Mouse (Mus musculus) liver, embryonic 13.5 days (tissue): ENCODE measurements at regions not wholly inside any gene's neighbourhood (a gene's known extent, or its start where the extent isn't known, plus 50 kb on each side); places are given as distances from the start of the nearest gene placed in this dataset.

Experiments used
- ATAC-seq: fragments of 200-750 bp; cut with Nextera tagmentation; 2 replicates; pipeline ENCODE4 v1.8.0; 2017; ENCODE audit warnings: low read depth, mild to moderate bottlenecking, moderate number of reproducible peaks, moderate library complexity
- DNase-seq: peaks from one replicate; pipeline ENCODE4 v3.0.0; 2022
- H3K27ac ChIP-seq: fragments of 300-500 bp; sonication (generic); 2 replicates; pipeline ENCODE4 v1.5.1; 2015; ENCODE audit warnings: moderate library complexity, mild to moderate bottlenecking, inconsistent platforms
- H3K27me3 ChIP-seq: fragments of 300-500 bp; sonication (generic); 2 replicates; pipeline ENCODE4 v1.6.1; 2015; ENCODE audit warnings: mild to moderate bottlenecking, inconsistent platforms
- H3K36me3 ChIP-seq: fragments of 300-500 bp; sonication (generic); 2 replicates; pipeline ENCODE4 v1.6.1; 2015; ENCODE audit warnings: mild to moderate bottlenecking, inconsistent platforms
- H3K4me1 ChIP-seq: fragments of 300-500 bp; sonication (generic); replicated peaks from 2 replicates; pipeline ENCODE4 v1.6.1; 2015; ENCODE audit warnings: inconsistent platforms
- H3K4me2 ChIP-seq: fragments of 300-500 bp; sonication (generic); 2 replicates; pipeline ENCODE4 v1.6.1; 2015; ENCODE audit warnings: inconsistent platforms, mild to moderate bottlenecking, moderate library complexity
- H3K4me3 ChIP-seq: fragments of 300-500 bp; sonication (generic); replicated peaks from 2 replicates; pipeline ENCODE4 v1.5.1; 2015; ENCODE audit warnings: mild to moderate bottlenecking, inconsistent platforms
- H3K9ac ChIP-seq: fragments of 300-500 bp; sonication (generic); 2 replicates; pipeline ENCODE4 v1.6.1; 2015; ENCODE audit warnings: mild to moderate bottlenecking, inconsistent platforms
- H3K9me3 ChIP-seq: fragments of 300-500 bp; sonication (generic); replicated peaks from 2 replicates; pipeline ENCODE4 v1.6.1; 2016; ENCODE audit warnings: inconsistent platforms
- WGBS: fragments of 180-500 bp; shearing (Covaris S2); methylation state at CpG from one replicate; pipeline ENCODE4 v1.1.7; 2015; ENCODE audit not compliant: insufficient replicate concordance; 5-methylcytosine and 5-hydroxymethylcytosine counted together

DNA sequence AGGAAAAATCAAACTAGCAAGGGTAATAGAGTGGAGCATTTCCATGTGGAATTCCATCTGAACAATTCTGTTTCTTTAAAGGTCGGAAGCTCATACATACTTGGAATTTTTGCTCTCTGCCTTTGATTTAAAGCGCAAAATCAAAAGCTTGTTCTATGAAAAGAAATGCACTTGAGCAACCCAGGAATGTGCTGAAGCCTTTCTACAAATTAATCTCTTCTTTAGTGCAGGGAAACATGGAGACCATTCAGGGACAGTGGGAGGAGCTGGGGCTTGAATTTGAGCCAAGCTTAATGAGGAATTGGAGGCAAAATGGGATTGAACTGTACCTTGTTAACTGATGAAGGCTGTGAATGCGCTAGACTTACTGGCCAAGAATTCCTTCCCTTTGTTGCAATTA, 933.1 kb upstream of the Lcorl start:
- Histone ChIP-seq H3K36me3 (no peaks in the 10 kb centered on the region), H3K9me3 (no peaks in the 10 kb centered on the region), H3K27ac (no peak overlapping the region), H3K4me2 (no peak overlapping the region), H3K4me1 (no peaks in the 10 kb centered on the region), H3K27me3 (no peaks in the 10 kb centered on the region), H3K9ac (no peak overlapping the region), H3K4me3 (no peak overlapping the region)
- ATAC-seq (no peak), DNase-seq (no peak)
- 73% methylated on average over 3 of the region's 3 CpGs for WGBS

DNA sequence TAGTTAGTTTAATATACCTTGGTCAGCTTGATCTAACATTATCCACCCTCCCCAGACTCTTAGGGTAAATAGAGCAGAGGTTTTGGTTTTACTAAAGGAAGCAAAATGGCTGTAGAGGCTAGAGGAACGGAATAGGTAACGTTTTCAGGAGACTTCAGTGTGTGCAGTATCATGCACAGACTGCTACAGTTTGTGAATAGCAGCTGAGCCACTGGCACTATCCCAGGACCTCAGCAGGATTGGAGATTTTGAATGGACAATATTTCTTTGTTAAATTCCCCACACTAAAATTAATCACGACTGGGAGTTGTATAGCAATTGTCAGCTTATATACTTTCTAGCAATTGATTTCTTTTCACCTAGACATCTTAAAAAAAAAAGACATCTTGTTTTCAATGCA, 929.7 kb upstream of the Lcorl start:
- ATAC-seq, result no peak
- H3K4me3 ChIP-seq, result no peak overlapping the region
- no peaks in the 10 kb centered on the region for H3K27me3 ChIP-seq
- no peak overlapping the region for H3K4me2 ChIP-seq
- H3K27ac ChIP-seq, result no peak overlapping the region
- DNase-seq, result no peak
- 64% methylated on average over 3 of the region's 3 CpGs for WGBS
- no peaks in the 10 kb centered on the region for H3K4me1 ChIP-seq
- H3K9me3 ChIP-seq, result no peaks in the 10 kb centered on the region; the same call in 1 of the 2 replicates
- H3K9ac ChIP-seq, result no peak overlapping the region
- no peaks in the 10 kb centered on the region for H3K36me3 ChIP-seq

DNA sequence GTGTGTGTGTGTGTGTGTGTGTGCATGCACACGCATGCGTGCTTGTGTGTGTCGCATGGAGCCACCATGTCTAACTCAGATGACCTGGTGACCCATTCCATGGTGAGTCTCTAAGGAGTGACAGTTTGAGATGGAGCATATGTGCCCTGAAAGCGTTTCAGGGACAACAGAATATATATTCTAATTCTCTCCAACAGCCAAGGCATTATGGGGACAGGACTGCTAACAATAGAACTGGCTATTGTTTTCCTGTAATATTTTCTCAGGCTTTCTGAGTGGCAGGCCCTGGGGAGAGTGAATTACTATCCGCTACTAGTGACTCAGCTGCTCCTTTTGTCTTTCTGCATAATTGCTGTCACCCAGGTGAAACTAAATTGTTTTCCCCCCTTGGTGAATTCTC, 898.7 kb upstream of the Lcorl start:
- DNase-seq (no peak), ATAC-seq (no peak)
- H3K4me3 ChIP-seq, result no peak overlapping the region
- H3K36me3 ChIP-seq, result no peaks in the 10 kb centered on the region
- H3K27me3 ChIP-seq, result no peaks in the 10 kb centered on the region
- no peak overlapping the region for H3K9ac ChIP-seq
- no peak overlapping the region for H3K4me2 ChIP-seq
- H3K9me3 ChIP-seq, result no peaks in the 10 kb centered on the region
- H3K27ac ChIP-seq, result no peak overlapping the region
- WGBS, result 68% methylated on average over 5 of the region's 5 CpGs
- no peaks in the 10 kb centered on the region for H3K4me1 ChIP-seq

DNA sequence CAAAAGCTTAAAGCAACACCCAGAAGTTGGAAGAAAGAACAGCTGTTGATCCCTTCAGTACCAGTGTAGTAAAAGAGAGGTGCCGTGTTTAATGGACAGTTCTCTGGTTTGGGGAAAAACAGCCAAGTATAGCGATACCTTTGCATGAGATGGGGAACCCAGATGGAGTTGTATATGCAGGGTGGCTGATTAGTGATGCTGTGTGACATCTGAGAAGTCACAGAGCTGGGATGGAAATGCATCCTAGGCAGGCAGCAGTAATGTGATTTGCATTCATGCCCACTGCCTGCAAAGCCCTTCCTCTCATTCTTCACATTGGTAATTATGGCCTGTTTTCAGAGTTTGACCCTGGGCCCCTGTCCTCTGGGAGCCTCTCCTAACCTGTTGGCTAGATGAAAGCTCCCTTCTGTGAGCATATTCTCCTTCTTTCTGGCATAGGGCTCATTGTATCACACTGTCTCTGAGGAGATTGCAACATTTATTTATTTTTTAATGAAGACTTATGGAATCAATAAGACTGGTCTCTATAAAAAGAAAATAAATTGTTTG, 882.7 kb upstream of the Lcorl start:
- no peaks in the 10 kb centered on the region for H3K9me3 ChIP-seq
- H3K4me3 ChIP-seq, result no peak overlapping the region
- no peaks in the 10 kb centered on the region for H3K4me1 ChIP-seq
- no peak overlapping the region for H3K4me2 ChIP-seq
- H3K36me3 ChIP-seq, result no peaks in the 10 kb centered on the region
- DNase-seq, result no peak
- H3K27ac ChIP-seq, result no peak overlapping the region
- no peaks in the 10 kb centered on the region for H3K27me3 ChIP-seq
- H3K9ac ChIP-seq, result no peak overlapping the region
- ATAC-seq, result no peak
- WGBS, result 78% methylated on average over 2 of the region's 2 CpGs

DNA sequence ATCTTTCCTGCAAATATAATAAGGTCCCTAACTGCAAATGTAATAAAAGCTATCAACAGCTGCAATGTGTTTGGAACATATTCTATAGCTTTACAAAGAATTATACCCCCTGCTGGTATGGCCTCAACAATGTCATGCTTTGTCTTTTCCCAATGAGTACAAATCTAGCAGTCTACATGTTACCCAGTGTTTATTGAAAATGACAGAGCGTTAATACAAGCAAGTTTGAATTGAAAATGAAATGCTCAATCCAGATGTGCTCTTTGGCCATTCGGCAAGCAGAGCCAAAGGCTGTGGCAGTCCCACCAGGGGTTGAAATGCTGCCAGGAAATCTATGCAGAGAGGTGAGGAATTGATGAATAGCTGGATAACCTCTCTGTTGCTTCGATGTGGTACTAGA, 875.1 kb upstream of the Lcorl start:
- Histone ChIP-seq H3K9ac (no peak overlapping the region), H3K4me1 (no peaks in the 10 kb centered on the region), H3K27me3 (no peaks in the 10 kb centered on the region), H3K27ac (no peak overlapping the region), H3K36me3 (no peaks in the 10 kb centered on the region), H3K4me2 (no peak overlapping the region), H3K4me3 (no peak overlapping the region), H3K9me3 (no peaks in the 10 kb centered on the region)
- ATAC-seq (no peak), DNase-seq (no peak)
- WGBS, result 74% methylated on average over 3 of the region's 3 CpGs

DNA sequence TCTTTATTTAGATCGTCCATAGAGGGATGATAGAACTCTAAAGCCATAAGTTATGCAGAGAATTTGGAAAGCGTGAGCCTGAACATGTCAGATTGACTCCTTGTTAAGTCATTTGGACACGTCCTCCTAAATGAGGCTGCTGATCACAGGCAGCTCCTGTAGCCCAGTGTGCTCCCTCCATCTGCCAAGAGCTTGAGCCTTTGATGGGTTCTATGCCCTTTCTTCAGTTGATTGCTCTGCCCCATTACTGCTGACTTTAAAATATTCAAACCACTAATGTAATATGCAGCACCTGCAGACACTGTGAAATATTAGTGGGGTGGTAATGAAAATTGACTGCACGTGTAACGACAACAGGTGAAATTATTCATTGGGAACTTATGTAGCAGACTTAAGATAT, 874.6 kb upstream of the Lcorl start:
- Histone ChIP-seq H3K27me3 (no peaks in the 10 kb centered on the region), H3K9ac (no peak overlapping the region), H3K4me1 (no peaks in the 10 kb centered on the region), H3K4me2 (no peak overlapping the region), H3K9me3 (no peaks in the 10 kb centered on the region), H3K36me3 (no peaks in the 10 kb centered on the region), H3K27ac (no peak overlapping the region), H3K4me3 (no peak overlapping the region)
- ATAC-seq (no peak), DNase-seq (no peak)
- 72% methylated on average over 5 of the region's 5 CpGs for WGBS

DNA sequence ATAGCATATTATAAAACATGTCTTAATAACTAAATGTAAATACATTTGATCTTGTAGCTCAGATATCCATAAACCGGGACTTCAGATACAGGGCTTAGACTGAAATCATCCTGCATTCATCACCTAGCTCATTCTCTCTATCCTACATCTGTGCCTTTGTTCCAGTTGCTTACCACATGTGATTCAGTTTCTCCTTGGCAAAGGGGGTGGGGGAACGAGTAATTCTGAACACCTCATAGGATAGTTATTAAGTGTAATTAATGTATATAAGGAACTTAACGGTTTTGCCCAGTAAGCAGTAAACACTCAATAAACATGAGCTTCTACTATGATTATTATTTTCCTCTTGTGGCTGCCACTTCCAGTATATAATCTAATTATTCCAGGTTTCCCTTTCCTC, 873.9 kb upstream of the Lcorl start:
- Histone ChIP-seq H3K9me3 (no peaks in the 10 kb centered on the region), H3K4me2 (no peak overlapping the region), H3K27ac (no peak overlapping the region), H3K27me3 (no peaks in the 10 kb centered on the region), H3K4me3 (no peak overlapping the region), H3K9ac (no peak overlapping the region), H3K4me1 (no peaks in the 10 kb centered on the region), H3K36me3 (no peaks in the 10 kb centered on the region)
- WGBS, result 65% methylated on average over 3 of the region's 3 CpGs
- DNase-seq (no peak), ATAC-seq (no peak)

DNA sequence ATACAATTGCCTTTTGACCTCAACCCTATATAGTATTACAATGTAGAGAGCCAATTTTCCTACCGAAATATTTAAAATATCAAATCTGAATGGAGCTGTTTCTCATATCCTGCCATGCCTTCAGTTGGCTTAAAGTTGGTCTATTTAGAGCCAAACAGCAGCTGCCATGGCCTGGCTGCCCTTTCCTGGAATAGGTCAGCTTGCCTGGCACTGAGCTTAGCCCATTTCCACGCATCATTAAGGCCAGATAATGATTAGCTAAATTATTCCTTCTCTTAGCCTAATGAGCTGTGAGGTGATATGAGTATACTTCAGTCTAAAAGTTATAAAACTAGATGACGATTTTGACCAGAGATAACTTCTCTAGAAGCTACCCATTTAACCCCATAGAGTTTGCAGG, 852.2 kb upstream of the Lcorl start:
- ATAC-seq (no peak), DNase-seq (no peak)
- Histone ChIP-seq H3K9me3 (no peaks in the 10 kb centered on the region), H3K27me3 (no peaks in the 10 kb centered on the region), H3K4me2 (no peak overlapping the region), H3K9ac (no peak overlapping the region), H3K36me3 (no peaks in the 10 kb centered on the region), H3K4me3 (no peak overlapping the region), H3K4me1 (no peaks in the 10 kb centered on the region), H3K27ac (no peak overlapping the region)
- 62% methylated on average over 3 of the region's 3 CpGs for WGBS

DNA sequence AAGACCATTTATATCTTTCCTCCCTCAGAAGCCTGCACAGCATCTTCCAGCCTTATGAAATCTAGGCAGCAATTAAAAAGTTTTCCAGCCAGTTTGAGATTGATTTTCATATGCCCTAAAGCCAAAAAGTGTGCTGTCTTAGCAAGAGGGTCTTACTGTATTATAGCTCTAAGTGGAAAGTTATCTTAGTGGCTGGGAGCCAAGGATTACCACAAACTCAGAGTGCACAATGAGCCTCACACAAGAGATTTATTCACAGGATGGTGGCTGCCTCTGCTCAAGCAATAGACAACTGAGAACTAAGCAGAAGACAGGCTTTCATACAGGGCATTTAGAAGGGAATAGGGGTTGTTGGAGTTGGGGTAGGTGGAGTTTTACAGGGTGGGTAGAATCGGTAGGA, 850.4 kb upstream of the Lcorl start:
- no peak for ATAC-seq
- Histone ChIP-seq H3K36me3 (no peaks in the 10 kb centered on the region), H3K4me3 (no peak overlapping the region), H3K9me3 (no peaks in the 10 kb centered on the region), H3K27ac (no peak overlapping the region), H3K9ac (no peak overlapping the region), H3K4me1 (no peaks in the 10 kb centered on the region), H3K4me2 (no peak overlapping the region), H3K27me3 (no peaks in the 10 kb centered on the region)
- no peak for DNase-seq
- 64% methylated on average over 1 of the region's 1 CpGs for WGBS

DNA sequence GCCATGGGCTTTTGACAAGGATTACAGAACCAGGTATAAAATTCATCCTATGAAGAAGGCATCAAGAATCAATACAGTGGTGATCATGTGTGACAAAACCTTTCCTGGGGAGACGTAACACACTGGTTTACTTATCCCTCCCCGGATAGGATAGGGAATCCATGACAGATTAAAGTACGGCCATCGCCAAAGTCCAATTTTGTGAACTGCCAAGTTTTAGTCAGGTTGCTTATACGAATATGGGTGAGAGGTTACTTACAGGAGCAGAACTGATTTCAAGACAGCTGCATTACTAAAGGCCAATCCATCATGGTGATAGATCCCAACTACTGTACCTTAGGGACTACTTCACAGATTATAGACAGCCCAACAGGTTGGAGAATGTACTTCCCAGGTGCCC, 849.6 kb upstream of the Lcorl start:
- no peaks in the 10 kb centered on the region for H3K4me1 ChIP-seq
- no peaks in the 10 kb centered on the region for H3K9me3 ChIP-seq
- H3K36me3 ChIP-seq, result no peaks in the 10 kb centered on the region
- ATAC-seq (no peak), DNase-seq (no peak)
- no peak overlapping the region for H3K9ac ChIP-seq
- 70% methylated on average over 5 of the region's 5 CpGs for WGBS
- H3K4me2 ChIP-seq, result no peak overlapping the region
- H3K4me3 ChIP-seq, result no peak overlapping the region
- no peak overlapping the region for H3K27ac ChIP-seq
- no peaks in the 10 kb centered on the region for H3K27me3 ChIP-seq

DNA sequence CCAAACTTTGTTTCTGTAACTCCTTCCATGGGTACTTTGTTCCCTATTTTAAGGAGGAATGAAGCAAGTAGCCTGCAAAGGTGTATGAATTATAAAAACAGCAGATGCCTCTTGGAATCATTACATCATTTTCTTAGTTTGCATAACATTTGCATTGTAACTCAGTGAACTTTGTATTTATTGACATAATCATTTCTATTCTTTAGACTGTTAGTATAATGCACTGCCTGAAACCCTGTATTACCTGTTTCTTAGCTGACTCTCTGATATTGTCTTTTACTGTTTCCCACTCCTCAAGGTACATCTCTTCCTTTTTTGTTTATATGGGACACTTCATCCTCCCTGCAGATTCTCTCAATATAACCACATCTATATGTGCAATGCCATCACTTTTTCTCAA, 820.6 kb upstream of the Lcorl start:
- Histone ChIP-seq H3K4me2 (no peak overlapping the region), H3K4me1 (no peaks in the 10 kb centered on the region; the same call in none of the 2 replicates), H3K9ac (no peak overlapping the region), H3K27me3 (no peaks in the 10 kb centered on the region), H3K36me3 (no peaks in the 10 kb centered on the region), H3K9me3 (no peaks in the 10 kb centered on the region), H3K4me3 (no peak overlapping the region), H3K27ac (no peak overlapping the region)
- DNase-seq (no peak), ATAC-seq (no peak)

DNA sequence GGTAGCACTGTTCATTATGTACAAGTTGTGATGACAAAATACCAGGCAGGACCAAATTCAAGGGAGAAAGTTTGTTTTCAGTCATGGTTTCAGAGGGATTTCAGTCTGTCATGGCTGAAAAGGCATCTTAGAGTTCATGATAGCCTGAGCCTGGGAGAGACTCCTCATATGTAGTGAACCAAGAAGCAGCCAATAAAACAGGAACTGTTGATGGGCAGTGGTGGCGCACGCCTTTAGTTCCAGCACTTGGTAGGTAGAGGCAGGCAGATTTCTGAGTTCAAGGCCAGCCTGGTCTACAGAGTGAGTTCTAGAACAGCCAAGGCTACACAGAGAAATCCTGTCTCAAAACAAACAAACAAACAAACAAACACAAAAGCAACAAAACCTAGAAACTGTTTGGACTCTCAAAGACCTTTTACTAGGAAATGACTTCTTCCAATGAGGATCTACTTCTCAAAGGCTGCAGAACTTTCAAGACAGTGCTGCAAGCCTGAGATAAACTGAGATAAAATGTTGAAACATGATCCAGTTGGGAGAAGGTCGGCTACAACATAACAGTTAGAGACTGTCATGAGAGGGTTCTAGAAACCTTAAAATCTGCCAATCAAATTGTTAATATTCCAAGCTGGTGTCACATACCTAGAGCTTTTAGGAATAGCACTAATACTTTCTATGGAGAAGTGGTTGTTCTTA, 817.5 kb upstream of the Lcorl start:
- no peaks in the 10 kb centered on the region for H3K27me3 ChIP-seq
- H3K9me3 ChIP-seq, result no peaks in the 10 kb centered on the region
- DNase-seq (no peak), ATAC-seq (no peak)
- no peaks in the 10 kb centered on the region for H3K36me3 ChIP-seq
- no peak overlapping the region for H3K9ac ChIP-seq
- 56% methylated on average over 3 of the region's 3 CpGs for WGBS
- no peak overlapping the region for H3K27ac ChIP-seq
- no peaks in the 10 kb centered on the region; the same call in none of the 2 replicates for H3K4me1 ChIP-seq
- no peak overlapping the region for H3K4me2 ChIP-seq
- no peak overlapping the region for H3K4me3 ChIP-seq
